Mouse (Mus musculus) megakaryocyte progenitor cell, adult 5-6 weeks (primary cell): Measurements from ENCODE around the gene Cab39l. TPM values are rescaled to one million over a fixed set of nuclear protein-coding genes. Genes with fewer than 3 reads are reported as not detected.
A peak's percentile ranks its signal among the peaks of the same experiment; 100 is the strongest.
"Not testable (repeated sequence)": the region's sequence is repeated elsewhere in the genome, so short reads cannot be mapped to it uniquely, and the experiment has no call there.

ENCODE experiments used
- ATAC-seq: replicated peaks from 2 replicates; pipeline ENCODE4 v1.8.0; 2016; ENCODE audit warnings: mild to moderate bottlenecking, moderate TSS enrichment, inconsistent platforms; ENCODE audit not compliant: poor library complexity
- total RNA-seq, 2 experiments: library from RNA; stranded (forward) in 1 of 2; stranded (reverse) in 1 of 2; fragments of 157-497, 149-512 nt in 1 of 2; fragments of 200-1000 nt in 1 of 2; gene quantifications; 2 replicates each; pipeline versions ENCODE4 v1.2.3 to v1.2.4; 2015 to 2017

Cab39l gene
- 42.5 and 44.4 TPM in 2 replicates for total RNA-seq (2015)
- total RNA-seq (2017), result 30.8 and 31.0 TPM in 2 replicates

- ATAC-seq, result peak; percentile 94
These were observed at the start of gene Cab39l, which contains the start of gene Setdb2 for GRCm38 (mm10) chr14:59440558-59441471. Cab39l (plus strand) TSS chr14:59440972. Setdb2 (minus strand) TSS chr14:59440884.

- ATAC-seq, result no peak
These were observed 45.5 kb upstream of the Cab39l start, which contains the start of gene Phf11c for GRCm38 (mm10) chr14:59395281-59395680. Phf11c (minus strand) TSS chr14:59395381.

- ATAC-seq, result peak; percentile 79
These were observed 43.8 kb upstream of the Cab39l start for GRCm38 (mm10) chr14:59396999-59397398.

- ATAC-seq, result not testable (repeated sequence)
These were observed 25.8 kb upstream of the Cab39l start for GRCm38 (mm10) chr14:59414979-59415378.

- ATAC-seq, result no peak
These were observed 22.6 kb upstream of the Cab39l start for GRCm38 (mm10) chr14:59418171-59418570.

- no peak for ATAC-seq
These were observed 17.7 kb upstream of the Cab39l start for GRCm38 (mm10) chr14:59422912-59423663.

- ATAC-seq, result no peak
These were observed 10.2 kb upstream of the Cab39l start for GRCm38 (mm10) chr14:59430556-59430955.

- ATAC-seq, result peak; percentile 55; the same call in 1 of the 2 replicates
These were observed 6.9 kb upstream of the Cab39l start for GRCm38 (mm10) chr14:59433902-59434301.

- no peak for ATAC-seq
These were observed 5.6 kb upstream of the Cab39l start for GRCm38 (mm10) chr14:59435206-59435605.

- no peak for ATAC-seq
These were observed 3.4 kb upstream of the Cab39l start for GRCm38 (mm10) chr14:59437398-59437797.

GRCm38 (mm10) chr14:59438505-59438904 lies 2.3 kb upstream of the Cab39l start:
- ATAC-seq, result no peak

GRCm38 (mm10) chr14:59440039-59440438 lies 733 bp upstream of the Cab39l start:
- ATAC-seq, result no peak

- no peak for ATAC-seq
These were observed 667 bp downstream of the Cab39l start for GRCm38 (mm10) chr14:59441472-59441805.

- no peak for ATAC-seq
These were observed 4.6 kb downstream of the Cab39l start for GRCm38 (mm10) chr14:59445421-59445820.

- ATAC-seq, result no peak
These were observed 7.2 kb downstream of the Cab39l start for GRCm38 (mm10) chr14:59447981-59448380.

- ATAC-seq, result no peak
These were observed 25.7 kb downstream of the Cab39l start for GRCm38 (mm10) chr14:59466503-59466902.

- peak; percentile 61; the same call in 1 of the 2 replicates for ATAC-seq
These were observed 27.0 kb downstream of the Cab39l start for GRCm38 (mm10) chr14:59467798-59468197.

- ATAC-seq, result peak; percentile 96
These were observed 30.0 kb downstream of the Cab39l start for GRCm38 (mm10) chr14:59470781-59471180.

GRCm38 (mm10) chr14:59478699-59479098 lies 37.9 kb downstream of the Cab39l start:
- ATAC-seq, result no peak

- no peak for ATAC-seq
These were observed 44.6 kb downstream of the Cab39l start for GRCm38 (mm10) chr14:59485247-59485810.

- ATAC-seq, result no peak
These were observed 51.6 kb downstream of the Cab39l start for GRCm38 (mm10) chr14:59492376-59492775.
